Mouse (Mus musculus) CH12.LX (cell line): ENCODE results near the gene Rusc1. TPM values are rescaled to one million over a fixed set of nuclear protein-coding genes. Genes with fewer than 3 reads are reported as not detected.

Source experiments
- DNase-seq: peaks from one replicate; pipeline ENCODE4 v3.0.0-alpha.2; 2013; ENCODE audit errors: extremely low read depth
- H3K27ac ChIP-seq: 2 replicates; pipeline ENCODE4 v1.5.1; 2012; ENCODE audit warnings: low read depth, mild to moderate bottlenecking, control low read depth, moderate library complexity; ENCODE audit not compliant: insufficient read depth
- H3K27me3 ChIP-seq: replicated peaks from 2 replicates; pipeline ENCODE3; 2012; ENCODE audit warnings: inconsistent platforms
- H3K36me3 ChIP-seq, 2 experiments: replicated peaks in 1 of 2; 2 replicates each; pipeline versions ENCODE3 to v1.6.1; 2012; ENCODE audit warnings: inconsistent platforms in 1 of 2, low read length in 1 of 2, mild to moderate bottlenecking in 1 of 2, mixed read lengths in 1 of 2, moderate library complexity in 1 of 2; ENCODE audit not compliant: control insufficient read depth in 1 of 2, insufficient read depth in 1 of 2
- H3K4me1 ChIP-seq, 2 experiments: 2 replicates each; pipeline ENCODE4 v1.6.1; 2012; ENCODE audit warnings: inconsistent platforms in 1 of 2, moderate library complexity in 1 of 2; ENCODE audit not compliant: insufficient read depth in 2 of 2, control insufficient read depth in 1 of 2
- H3K4me2 ChIP-seq: 2 replicates; pipeline ENCODE4 v1.6.1; 2012; ENCODE audit warnings: low read depth, mild to moderate bottlenecking, control low read depth; ENCODE audit not compliant: poor library complexity, insufficient read depth, severe bottlenecking
- H3K4me3 ChIP-seq, 3 experiments: fragments of 150-350 bp in 1 of 3; sonication (generic) in 1 of 3; replicated peaks in 1 of 3; 2 replicates each; pipeline versions ENCODE3 to v1.5.1; 2011 to 2012; ENCODE audit warnings: low read depth in 2 of 3, low read length in 2 of 3, mild to moderate bottlenecking in 2 of 3, moderate library complexity in 2 of 3, control low read depth in 1 of 3, improper control_type of control experiment in 1 of 3, inconsistent platforms in 1 of 3, mixed read lengths in 1 of 3; ENCODE audit not compliant: poor library complexity in 1 of 3
- H3K79me2 ChIP-seq: replicated peaks from 2 replicates; pipeline ENCODE4 v1.6.1; 2012; ENCODE audit warnings: mild to moderate bottlenecking, moderate library complexity; ENCODE audit not compliant: control insufficient read depth, poor library complexity, insufficient read depth, severe bottlenecking; ENCODE audit errors: extremely low read depth
- H3K9ac ChIP-seq: 2 replicates; pipeline ENCODE4 v1.6.1; 2012; ENCODE audit warnings: low read depth, mild to moderate bottlenecking, control low read depth, moderate library complexity; ENCODE audit not compliant: insufficient read depth
- H3K9me3 ChIP-seq: replicated peaks from 2 replicates; pipeline ENCODE3; 2012; ENCODE audit warnings: low read length, inconsistent platforms, mixed read lengths
- BHLHE40 ChIP-seq: IDR thresholded peaks from 2 replicates; pipeline ENCODE4 v1.6.1; 2011; ENCODE audit warnings: mild to moderate bottlenecking, low read depth, low read length, improper control_type of control experiment
- CHD1 ChIP-seq: IDR thresholded peaks from 2 replicates; pipeline ENCODE4 v1.6.1; 2012; ENCODE audit warnings: low read depth, low read length, improper control_type of control experiment, inconsistent platforms
- CTCF ChIP-seq, 2 experiments: IDR thresholded peaks in 1 of 2; conservative IDR thresholded peaks in 1 of 2; 2 replicates each; pipeline ENCODE4 v1.5.1; 2011 to 2012; ENCODE audit warnings: low read depth in 2 of 2, low read length in 2 of 2, improper control_type of control experiment in 1 of 2, inconsistent platforms in 1 of 2, mild to moderate bottlenecking in 1 of 2, moderate library complexity in 1 of 2
- GABPA ChIP-seq: IDR thresholded peaks from 2 replicates; pipeline ENCODE4 v1.6.1; 2012; ENCODE audit warnings: low read depth, low read length, improper control_type of control experiment, inconsistent platforms; ENCODE audit not compliant: insufficient replicate concordance
- HCFC1 ChIP-seq: IDR thresholded peaks from 2 replicates; pipeline ENCODE4 v1.6.1; 2012; ENCODE audit warnings: low read depth, mild to moderate bottlenecking, inconsistent platforms, low read length, improper control_type of control experiment
- IRF4 ChIP-seq: IDR thresholded peaks from 2 replicates; pipeline ENCODE4 v1.6.1; 2014; ENCODE audit warnings: low read depth, mild to moderate bottlenecking, inconsistent platforms, low read length, improper control_type of control experiment
- JUN ChIP-seq: IDR thresholded peaks from 2 replicates; pipeline ENCODE4 v1.6.1; 2011; ENCODE audit warnings: low read depth, mild to moderate bottlenecking, low read length, improper control_type of control experiment, moderate library complexity; ENCODE audit not compliant: insufficient read depth
- KAT2A ChIP-seq: IDR thresholded peaks from 2 replicates; pipeline ENCODE4 v1.6.1; 2012; ENCODE audit warnings: low read length, improper control_type of control experiment, inconsistent platforms; ENCODE audit not compliant: insufficient replicate concordance
- MAFK ChIP-seq: IDR thresholded peaks from 2 replicates; pipeline ENCODE4 v1.6.1; 2011; ENCODE audit warnings: low read length, improper control_type of control experiment; ENCODE audit not compliant: insufficient replicate concordance
- MAZ ChIP-seq: IDR thresholded peaks from 2 replicates; pipeline ENCODE4 v1.6.1; 2012; ENCODE audit warnings: low read depth, mild to moderate bottlenecking, inconsistent platforms, low read length, improper control_type of control experiment, moderate library complexity
- NELFE ChIP-seq: IDR thresholded peaks from 2 replicates; pipeline ENCODE4 v1.6.1; 2011; ENCODE audit warnings: low read depth, low read length, improper control_type of control experiment
- POLR2AphosphoS2 ChIP-seq: IDR thresholded peaks from 2 replicates; pipeline ENCODE4 v1.6.1; 2011; ENCODE audit warnings: low read depth, low read length, improper control_type of control experiment
- RCOR1 ChIP-seq: conservative IDR thresholded peaks from 2 replicates; pipeline ENCODE4 v1.6.1; 2012; ENCODE audit warnings: low read depth, mild to moderate bottlenecking, inconsistent platforms, low read length, improper control_type of control experiment
- SIN3A ChIP-seq: IDR thresholded peaks from 2 replicates; pipeline ENCODE4 v1.6.1; 2012; ENCODE audit warnings: low read length, improper control_type of control experiment, inconsistent platforms
- SMC3 ChIP-seq: IDR thresholded peaks from 2 replicates; pipeline ENCODE4 v1.6.1; 2011; ENCODE audit warnings: low read depth, low read length, improper control_type of control experiment
- TBP ChIP-seq: conservative IDR thresholded peaks from 2 replicates; pipeline ENCODE4 v1.6.1; 2011; ENCODE audit warnings: low read depth, low read length, improper control_type of control experiment
- TCF12 ChIP-seq: IDR thresholded peaks from 2 replicates; pipeline ENCODE4 v1.6.1; 2014; ENCODE audit warnings: low read depth, mild to moderate bottlenecking, inconsistent platforms, low read length, improper control_type of control experiment
- USF2 ChIP-seq: conservative IDR thresholded peaks from 2 replicates; pipeline ENCODE4 v1.6.1; 2011; ENCODE audit warnings: low read depth, low read length, improper control_type of control experiment
- ZKSCAN1 ChIP-seq: IDR thresholded peaks from 2 replicates; pipeline ENCODE4 v1.6.1; 2012; ENCODE audit warnings: low read depth, inconsistent platforms, low read length, improper control_type of control experiment, borderline replicate concordance
- ZMIZ1 ChIP-seq: IDR thresholded peaks from 2 replicates; pipeline ENCODE4 v1.6.1; 2012; ENCODE audit warnings: low read depth, mild to moderate bottlenecking, inconsistent platforms, low read length, improper control_type of control experiment
- ZNF384 ChIP-seq: IDR thresholded peaks from 2 replicates; pipeline ENCODE4 v1.6.1; 2012; ENCODE audit warnings: low read depth, low read length, improper control_type of control experiment, inconsistent platforms
- dilution Hi-C: fragments of 300-500 bp; cut with MboI; formaldehyde crosslinking; loops from 2 replicates; pipeline ENCODE4 v1.14.3; 2020; ENCODE audit warnings: low sequenced_read_pairs; ENCODE audit not compliant: extremely low pct_unique_long_range_greater_than_20kb, extremely low pct_ligation_motif_present
- in situ Hi-C: fragments of 300-500 bp; cut with MboI; formaldehyde crosslinking; loops from 3 replicates; pipeline ENCODE4 v1.14.3; 2019; ENCODE audit warnings: low sequenced_read_pairs, low pct_ligation_motif_present, low pct_unique_long_range_greater_than_20kb, mixed read lengths
- polyA plus RNA-seq: library from polyadenylated mRNA; unstranded; fragments of >175 nt; gene quantifications from 2 replicates; pipeline ENCODE4 v1.2.1, GENCODE M21; 2012; ENCODE audit warnings: low read depth; ENCODE audit not compliant: insufficient read length
- total RNA-seq, 2 experiments: library from RNA; depleted of rRNA; stranded (reverse); fragments of 300-350 nt in 1 of 2; fragments of >200 nt in 1 of 2; gene quantifications; 2 replicates each; pipeline ENCODE4 v1.2.3; 2012 to 2014

Rusc1 gene
- total and polyA plus RNA-seq, 3 experiments = 19.4 to 30.1 (median 19.7) TPM

GRCm38 (mm10) chr3:89101459-89101811, 8.3 kb upstream of the Rusc1 start:
- peak; percentile 39 for DNase-seq
- Histone ChIP-seq H3K4me1 (peaks cover 9 to 56% of the 10 kb centered on the region in 2 experiments; a peak in 3 of 4 replicates), H3K4me3 (peak overlapping the region; percentile 66 to 94 (median 77)), H3K9ac (peak overlapping the region; percentile 71), H3K27me3 (no peaks in the 10 kb centered on the region), H3K9me3 (peaks cover 2% of the 10 kb centered on the region), H3K27ac (no peak overlapping the region), H3K4me2 (peak overlapping the region; percentile 67), H3K36me3 (peaks cover 22 to 40% of the 10 kb centered on the region in 2 experiments), H3K79me2 (peaks cover 9% of the 10 kb centered on the region)
- in situ Hi-C loops = no loop called here
- TF ChIP-seq BHLHE40 (no peak), RCOR1 (no peak), SIN3A (no peak), MAFK (no peak), TBP (no peak), NELFE (no peak), CTCF (conservative IDR thresholded peaks at IDR 0.05 in 1 of 2, IDR thresholded peaks at IDR 0.05 in 1 of 2; ENCODE audit: low read depth in 2 of 2, low read length in 2 of 2) (no peak), MAZ (no peak)
- dilution Hi-C loops = no loop called here

GRCm38 (mm10) chr3:89100811-89101210, 7.7 kb upstream of the Rusc1 start, which contains the start of gene Gm43738:
Gm43738 (minus strand) TSS chr3:89101099.
- Histone ChIP-seq H3K9me3 (peaks cover under 1% of the 10 kb centered on the region), H3K27ac (no peak within 1 kb of the TSS), H3K27me3 (no peaks in the 10 kb centered on the region), H3K4me2 (peak within 1 kb of the TSS; percentile 67), H3K4me1 (peaks cover 9 to 54% of the 10 kb centered on the region in 2 experiments; a peak in 3 of 4 replicates), H3K4me3 (peak within 1 kb of the TSS; percentile 66 to 94 (median 77)), H3K9ac (peak within 1 kb of the TSS; percentile 71), H3K36me3 (peaks cover 28 to 46% of the 10 kb centered on the region in 2 experiments), H3K79me2 (peaks cover 9% of the 10 kb centered on the region)
- TF ChIP-seq ZNF384 (no peak), CHD1 (no peak), IRF4 (no peak), SMC3 (no peak), JUN (no peak), KAT2A (no peak), SIN3A (no peak), HCFC1 (no peak), CTCF (conservative IDR thresholded peaks at IDR 0.05 in 1 of 2, IDR thresholded peaks at IDR 0.05 in 1 of 2; ENCODE audit: low read depth in 2 of 2, low read length in 2 of 2) (no peak), NELFE (no peak), ZKSCAN1 (no peak), POLR2AphosphoS2 (no peak), TCF12 (no peak), ZMIZ1 (no peak), USF2 (no peak), GABPA (no peak)
- in situ Hi-C loops (no loop called here), dilution Hi-C loops (no loop called here)
- DNase-seq = no peak
